Mouse (Mus musculus): Measurements from ENCODE around the gene Eya2. TPM values are rescaled to one million over a fixed set of nuclear protein-coding genes. Genes with fewer than 3 reads are reported as not detected.

Eya2 gene
- polyA plus RNA-seq, 1 experiment from 2014 or later, result 4.4 TPM

DNA sequence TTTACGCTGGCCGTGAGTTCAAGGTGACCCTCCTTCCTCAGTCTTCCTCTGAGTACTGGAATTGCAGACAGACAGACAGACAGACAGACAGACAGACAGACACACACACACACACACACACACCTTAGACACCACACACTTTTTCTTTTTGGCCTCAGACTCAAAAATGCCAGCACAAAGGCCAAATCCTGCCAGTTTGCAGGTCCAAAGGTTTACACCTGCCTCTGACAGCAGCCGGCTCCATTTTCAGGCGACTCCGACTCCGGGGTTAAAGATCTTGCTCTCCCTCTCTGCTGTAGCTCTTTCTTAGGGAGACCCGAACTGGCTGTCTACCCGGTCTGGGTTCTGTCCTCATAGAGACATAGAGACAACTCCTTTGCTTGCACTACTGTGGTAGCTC lies 30.7 kb upstream of the Eya2 start:
- Histone ChIP-seq H3K9me3 (no peaks in the 10 kb centered on the region), H3K27ac (peak overlapping the region; percentile 44), H3K36me3 (no peaks in the 10 kb centered on the region), H3K4me1 (replicated peaks) (peaks cover 33% of the 10 kb centered on the region), H3K9ac (replicated peaks) (no peak overlapping the region), H3K4me3 (replicated peaks) (no peak overlapping the region), H3K4me2 (replicated peaks) (no peak overlapping the region), H3K27me3 (peaks cover 16% of the 10 kb centered on the region; the same call in 1 of the 2 replicates)
- WGBS, result 56% methylated on average over 8 of the region's 8 CpGs
- no peak for ATAC-seq

DNA sequence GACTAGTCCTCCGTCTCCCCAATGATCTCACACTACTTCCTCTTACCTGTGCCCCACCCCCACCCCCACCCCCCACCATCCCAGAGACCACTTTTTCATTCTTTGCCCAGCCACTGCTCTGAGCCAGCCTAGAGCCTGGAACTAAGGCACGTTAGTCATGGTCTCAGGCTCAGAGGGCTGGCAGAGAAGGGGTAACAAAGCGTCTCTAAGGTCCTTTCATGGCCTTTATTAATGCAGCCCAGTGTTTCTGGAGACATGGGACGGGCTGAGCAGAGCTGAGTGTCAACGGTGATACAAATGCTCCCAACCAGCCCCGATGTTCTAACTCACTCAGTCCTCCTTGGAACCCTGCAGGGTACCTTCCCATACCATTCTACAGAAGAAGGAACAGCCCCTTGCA lies 30.2 kb upstream of the Eya2 start:
- WGBS, result 23% methylated on average over 6 of the region's 6 CpGs
- Histone ChIP-seq H3K27ac (peak overlapping the region; percentile 44; the same call in 1 of the 2 replicates), H3K9me3 (no peaks in the 10 kb centered on the region), H3K4me2 (replicated peaks) (no peak overlapping the region), H3K4me3 (replicated peaks) (no peak overlapping the region), H3K36me3 (no peaks in the 10 kb centered on the region), H3K4me1 (replicated peaks) (peaks cover 33% of the 10 kb centered on the region), H3K9ac (replicated peaks) (no peak overlapping the region), H3K27me3 (peaks cover 16% of the 10 kb centered on the region; the same call in 1 of the 2 replicates)
- peak; percentile 72 for ATAC-seq

DNA sequence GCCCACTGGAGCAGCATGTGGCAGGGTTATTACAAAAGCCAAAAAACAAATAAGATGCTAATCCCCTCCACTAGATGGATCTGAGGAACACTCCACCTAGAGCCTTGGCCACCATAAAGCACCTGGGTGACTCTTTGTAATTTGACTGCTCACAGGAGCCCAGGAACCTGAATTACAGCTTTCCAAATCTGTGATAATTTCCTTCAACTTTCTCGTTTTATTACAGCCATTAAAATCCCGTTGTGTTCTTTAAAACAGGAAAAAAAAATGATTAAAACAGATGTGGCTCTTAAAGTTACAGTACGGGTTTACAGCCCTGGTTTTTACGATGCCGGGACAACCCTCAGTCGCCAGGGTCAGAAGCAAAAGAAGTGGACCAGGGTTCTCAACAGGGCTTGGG lies 27.9 kb upstream of the Eya2 start:
- ATAC-seq, result no peak
- Histone ChIP-seq H3K4me1 (replicated peaks) (peaks cover 33% of the 10 kb centered on the region), H3K9ac (replicated peaks) (no peak overlapping the region), H3K4me3 (replicated peaks) (no peak overlapping the region), H3K27ac (no peak overlapping the region), H3K4me2 (replicated peaks) (no peak overlapping the region), H3K9me3 (no peaks in the 10 kb centered on the region), H3K27me3 (peaks cover 15% of the 10 kb centered on the region; the same call in 1 of the 2 replicates), H3K36me3 (no peaks in the 10 kb centered on the region)
- whole genome bisulfite sequencing, result 84% methylated on average over 6 of the region's 6 CpGs

DNA sequence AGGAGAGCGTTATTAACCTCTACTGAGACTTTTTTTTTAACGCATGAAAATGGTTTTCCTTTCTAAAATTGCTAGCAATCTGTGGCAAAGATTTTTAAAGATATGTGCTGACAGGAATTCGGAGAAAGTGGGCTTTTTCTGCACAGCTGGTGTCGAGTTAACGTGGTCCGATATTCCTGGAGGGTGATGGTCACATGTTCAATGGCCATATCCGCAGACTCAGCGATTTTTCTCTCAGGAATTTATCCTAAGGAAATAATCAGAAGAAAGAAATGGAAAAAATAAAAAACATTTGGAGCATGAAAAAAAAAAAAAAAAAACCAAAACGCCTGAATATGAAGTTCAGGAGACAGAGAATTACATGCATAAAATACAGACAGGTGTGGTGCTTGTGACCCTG lies 27.0 kb upstream of the Eya2 start:
- Histone ChIP-seq H3K36me3 (no peaks in the 10 kb centered on the region), H3K4me3 (replicated peaks) (no peak overlapping the region), H3K4me1 (replicated peaks) (peaks cover 33% of the 10 kb centered on the region), H3K27me3 (0 out of 2 replicates have a peak, but pooled peaks cover 9% of the 10 kb centered on the region), H3K9ac (replicated peaks) (no peak overlapping the region), H3K9me3 (no peaks in the 10 kb centered on the region), H3K4me2 (replicated peaks) (no peak overlapping the region), H3K27ac (no peak overlapping the region)
- no peak for ATAC-seq
- 75% methylated on average over 9 of the region's 9 CpGs for WGBS

- peaks cover 23% of the 10 kb centered on the region for H3K4me1 ChIP-seq (replicated peaks)
- no peak overlapping the region for H3K4me3 ChIP-seq (replicated peaks)
- H3K36me3 ChIP-seq, result no peaks in the 10 kb centered on the region
- no peak for ATAC-seq
- 35% methylated on average over 6 of the region's 6 CpGs for WGBS
- 0 out of 2 replicates have a peak, but pooled peaks cover 1% of the 10 kb centered on the region for H3K27me3 ChIP-seq
- no peak overlapping the region for H3K27ac ChIP-seq
- no peak overlapping the region for H3K9ac ChIP-seq (replicated peaks)
- H3K9me3 ChIP-seq, result no peaks in the 10 kb centered on the region
- H3K4me2 ChIP-seq (replicated peaks), result no peak overlapping the region
Observed at GRCm38 (mm10) chr2:165568911-165569310, 25.9 kb upstream of the Eya2 start.

DNA sequence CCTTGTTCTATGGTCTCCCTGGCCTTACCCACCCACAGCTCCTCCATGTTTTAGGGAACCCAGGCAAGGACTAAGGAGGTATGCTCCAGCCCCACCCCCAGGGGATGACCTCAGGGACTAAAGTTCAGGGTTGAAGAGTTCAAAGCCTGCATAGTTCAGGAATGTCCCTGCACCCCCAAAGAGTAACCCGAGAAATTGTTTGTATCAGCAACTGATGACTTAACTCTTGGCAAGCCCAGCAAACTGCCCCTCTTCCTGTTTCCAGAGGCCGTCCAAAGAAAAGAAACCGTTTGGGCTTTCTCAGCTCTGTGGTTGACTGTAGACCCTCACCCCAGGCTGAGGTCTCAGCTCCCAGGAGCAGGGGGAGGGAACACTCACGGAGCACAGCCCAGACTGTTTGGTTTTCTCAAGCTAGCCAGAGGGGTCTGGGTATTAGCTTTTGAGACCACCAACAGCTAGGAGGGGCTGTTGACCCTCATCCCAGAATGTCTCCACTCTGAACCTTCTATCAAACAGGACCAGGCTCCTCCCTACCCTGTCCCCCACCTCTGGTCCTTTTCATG lies 23.5 kb upstream of the Eya2 start:
- no peak overlapping the region for H3K27ac ChIP-seq
- H3K4me3 ChIP-seq (replicated peaks), result no peak overlapping the region
- H3K27me3 ChIP-seq, result no peaks in the 10 kb centered on the region
- H3K4me2 ChIP-seq (replicated peaks), result no peak overlapping the region
- H3K9ac ChIP-seq (replicated peaks), result no peak overlapping the region
- no peaks in the 10 kb centered on the region for H3K36me3 ChIP-seq
- peaks cover 8% of the 10 kb centered on the region; the same call in 1 of the 2 replicates for H3K4me1 ChIP-seq (replicated peaks)
- ATAC-seq, result no peak
- H3K9me3 ChIP-seq, result no peaks in the 10 kb centered on the region
- 70% methylated on average over 4 of the region's 4 CpGs for WGBS

DNA sequence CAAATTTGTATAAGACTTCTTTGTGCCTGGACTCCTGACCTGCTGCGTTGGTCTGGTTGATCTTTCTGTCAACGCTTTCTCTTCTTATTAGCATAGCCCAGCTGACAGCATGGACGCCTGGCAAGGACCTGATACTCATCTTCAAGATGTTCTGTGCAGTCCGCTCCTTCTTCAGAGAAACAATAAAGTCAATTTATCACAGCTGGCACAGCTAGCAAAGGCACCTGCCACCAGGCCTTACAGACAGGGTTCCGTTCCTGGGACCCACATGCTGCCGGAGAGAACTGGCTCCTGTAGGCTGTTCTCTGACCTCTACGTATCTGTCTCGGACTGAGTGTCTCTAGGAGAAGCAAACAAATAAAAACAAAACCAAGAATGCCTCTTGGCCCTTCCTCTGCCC lies 11.8 kb upstream of the Eya2 start:
- no peaks in the 10 kb centered on the region for H3K27me3 ChIP-seq
- ATAC-seq, result no peak
- no peaks in the 10 kb centered on the region for H3K36me3 ChIP-seq
- WGBS, result 79% methylated on average over 8 of the region's 8 CpGs
- no peak overlapping the region for H3K4me3 ChIP-seq (replicated peaks)
- H3K9me3 ChIP-seq, result no peaks in the 10 kb centered on the region
- H3K4me1 ChIP-seq (replicated peaks), result no peaks in the 10 kb centered on the region
- H3K27ac ChIP-seq, result no peak overlapping the region
- no peak overlapping the region for H3K4me2 ChIP-seq (replicated peaks)
- H3K9ac ChIP-seq (replicated peaks), result no peak overlapping the region

- Histone ChIP-seq H3K9me3 (no peaks in the 10 kb centered on the region), H3K4me1 (replicated peaks) (no peaks in the 10 kb centered on the region), H3K4me3 (replicated peaks) (no peak overlapping the region), H3K27me3 (no peaks in the 10 kb centered on the region), H3K36me3 (no peaks in the 10 kb centered on the region), H3K27ac (no peak overlapping the region), H3K9ac (replicated peaks) (no peak overlapping the region), H3K4me2 (replicated peaks) (no peak overlapping the region)
- no peak for ATAC-seq
- 87% methylated on average over 4 of the region's 4 CpGs for WGBS
Observed at GRCm38 (mm10) chr2:165583518-165583917, 11.3 kb upstream of the Eya2 start.

DNA sequence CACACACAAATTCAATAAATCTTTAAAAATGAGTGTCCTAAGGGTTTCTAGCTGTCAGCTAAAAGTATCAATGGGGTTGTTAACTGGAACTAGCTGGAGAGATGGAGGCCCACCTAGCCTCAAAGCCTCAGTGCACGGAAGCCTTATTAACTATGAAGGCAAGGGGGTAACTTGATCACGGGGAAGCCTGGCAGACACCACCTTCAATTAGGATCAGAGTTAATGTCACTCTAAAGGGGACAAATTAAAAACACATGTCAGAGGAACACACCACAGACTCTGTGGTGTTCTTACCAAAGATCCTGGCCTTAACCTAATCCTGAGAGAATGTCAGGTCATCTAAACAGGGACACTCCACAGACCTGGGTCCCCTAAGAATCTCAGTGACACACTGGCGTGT lies 10.3 kb upstream of the Eya2 start:
- WGBS, result 86% methylated on average over 3 of the region's 3 CpGs
- ATAC-seq, result no peak
- H3K27ac ChIP-seq, result no peak overlapping the region
- no peak overlapping the region for H3K4me2 ChIP-seq (replicated peaks)
- H3K9ac ChIP-seq (replicated peaks), result no peak overlapping the region
- no peak overlapping the region for H3K4me3 ChIP-seq (replicated peaks)
- H3K27me3 ChIP-seq, result no peaks in the 10 kb centered on the region
- H3K4me1 ChIP-seq (replicated peaks), result no peaks in the 10 kb centered on the region
- H3K9me3 ChIP-seq, result no peaks in the 10 kb centered on the region
- H3K36me3 ChIP-seq, result no peaks in the 10 kb centered on the region

DNA sequence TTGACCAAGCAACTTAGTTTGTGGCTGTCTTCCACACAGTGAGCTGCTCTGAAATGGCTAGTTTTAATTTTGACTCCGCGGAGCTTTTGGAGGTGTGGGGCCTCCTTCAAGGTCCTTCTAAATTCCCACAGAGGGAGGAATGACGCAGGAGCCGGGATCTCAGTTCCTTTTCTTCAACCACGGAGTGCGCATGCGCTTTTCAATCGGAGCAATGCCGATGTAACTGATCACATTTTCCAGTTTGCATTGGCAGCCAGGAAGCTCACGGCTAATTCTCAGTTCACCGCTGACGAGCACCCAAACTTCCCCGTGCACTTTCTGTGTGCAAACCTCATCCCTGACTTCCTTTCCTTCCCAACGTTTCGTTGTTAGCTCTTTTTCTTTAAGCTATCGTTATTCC lies 4.1 kb upstream of the Eya2 start:
- H3K27me3 ChIP-seq, result peaks cover 25% of the 10 kb centered on the region
- H3K4me3 ChIP-seq (replicated peaks), result no peak overlapping the region
- 88% methylated on average over 16 of the region's 16 CpGs for WGBS
- H3K9ac ChIP-seq (replicated peaks), result no peak overlapping the region
- no peak overlapping the region for H3K4me2 ChIP-seq (replicated peaks)
- no peaks in the 10 kb centered on the region for H3K36me3 ChIP-seq
- no peaks in the 10 kb centered on the region for H3K9me3 ChIP-seq
- peaks cover 14% of the 10 kb centered on the region for H3K4me1 ChIP-seq (replicated peaks)
- ATAC-seq, result no peak
- no peak overlapping the region for H3K27ac ChIP-seq

GRCm38 (mm10) chr2:165593763-165594162 lies 1.1 kb upstream of the Eya2 start:
- no peak overlapping the region for H3K27ac ChIP-seq
- H3K27me3 ChIP-seq, result peaks cover 47% of the 10 kb centered on the region
- H3K4me1 ChIP-seq (replicated peaks), result peaks cover 31% of the 10 kb centered on the region
- H3K9me3 ChIP-seq, result no peaks in the 10 kb centered on the region
- H3K4me3 ChIP-seq (replicated peaks), result no peak overlapping the region
- H3K36me3 ChIP-seq, result no peaks in the 10 kb centered on the region
- WGBS, result 90% methylated on average over 2 of the region's 2 CpGs
- H3K4me2 ChIP-seq (replicated peaks), result no peak overlapping the region
- no peak overlapping the region for H3K9ac ChIP-seq (replicated peaks)
- no peak for ATAC-seq

DNA sequence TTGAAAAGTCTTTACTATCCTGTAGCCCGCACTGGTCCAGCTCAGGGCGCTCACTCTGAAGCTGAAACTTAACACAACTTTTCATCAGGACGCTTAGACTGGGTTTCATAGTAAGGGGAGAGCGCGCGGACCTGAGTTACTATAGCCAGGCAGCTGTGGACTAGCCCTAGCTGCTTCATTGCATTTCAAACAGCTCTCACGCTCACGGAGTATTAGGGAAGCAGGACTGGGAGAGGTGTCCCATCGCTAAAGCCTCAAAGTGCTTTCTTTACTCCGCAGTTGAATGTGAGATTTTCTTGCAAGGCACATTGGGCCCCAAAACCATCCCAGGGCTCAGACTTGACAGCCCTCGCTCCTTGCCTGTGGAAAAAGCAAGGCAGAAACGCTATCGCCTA lies 841 bp downstream of the Eya2 start:
- Histone ChIP-seq H3K4me2 (replicated peaks) (peak overlapping the region; percentile 98), H3K36me3 (no peaks in the 10 kb centered on the region), H3K4me1 (replicated peaks) (peaks cover 31% of the 10 kb centered on the region), H3K4me3 (replicated peaks) (peak overlapping the region; percentile 57), H3K27ac (no peak overlapping the region), H3K9ac (replicated peaks) (no peak overlapping the region), H3K27me3 (peaks cover 47% of the 10 kb centered on the region), H3K9me3 (no peaks in the 10 kb centered on the region)
- 3% methylated on average over 13 of the region's 13 CpGs for WGBS
- ATAC-seq, result no peak

DNA sequence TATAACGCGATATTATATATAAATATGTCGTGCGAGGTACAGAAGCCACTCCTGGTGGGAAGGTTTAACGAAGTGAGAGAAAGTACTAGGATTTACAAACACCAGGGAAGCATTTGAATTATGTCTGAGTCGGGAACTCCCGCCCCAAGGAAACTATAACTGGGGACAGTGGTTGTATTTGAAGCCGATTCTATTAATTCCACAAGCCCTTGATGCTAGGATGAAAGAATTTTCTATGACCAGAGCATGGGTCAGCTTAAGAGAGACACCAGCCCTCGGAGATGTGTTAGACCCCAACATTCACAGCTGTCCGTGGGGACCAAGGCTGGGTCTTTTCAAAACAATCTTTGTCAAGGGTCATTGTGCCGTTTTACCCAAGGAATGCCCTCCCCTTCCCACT lies 1.3 kb downstream of the Eya2 start:
- 19% methylated on average over 11 of the region's 11 CpGs for WGBS
- no peak for ATAC-seq
- Histone ChIP-seq H3K36me3 (no peaks in the 10 kb centered on the region), H3K4me3 (replicated peaks) (no peak overlapping the region; the same call in 1 of the 2 replicates), H3K27ac (no peak overlapping the region), H3K4me1 (replicated peaks) (peaks cover 31% of the 10 kb centered on the region), H3K27me3 (peaks cover 47% of the 10 kb centered on the region), H3K9ac (replicated peaks) (no peak overlapping the region), H3K4me2 (replicated peaks) (peak overlapping the region; percentile 98), H3K9me3 (no peaks in the 10 kb centered on the region)

Data from midbrain, embryonic 13.5 days (tissue).